Mouse (Mus musculus) heart, postnatal 25 days (tissue): ENCODE measurements around the gene Ppm1g. TPM values are rescaled to one million over a fixed set of nuclear protein-coding genes. Genes with fewer than 3 reads are reported as not detected.
"Not testable (repeated sequence)": the region's sequence is repeated elsewhere in the genome, so short reads cannot be mapped to it uniquely, and the experiment has no call there.

Experiments
- DNase-seq: peaks from one replicate; pipeline ENCODE4 v3.0.0; 2022; ENCODE audit warnings: low spot score
- intact Hi-C: fragments of 180-260 bp; cut with DNase I; formaldehyde crosslinking; loops from one replicate; pipeline ENCODE4 v1.15.1; 2025
- total RNA-seq, 2 experiments: library from RNA; stranded (reverse); gene quantifications; 2 replicates each; pipeline ENCODE4 v1.2.3; 2021

Ppm1g gene
- total RNA-seq, 2 experiments from 2014 or later = 58.5 to 61.7 TPM

DNA sequence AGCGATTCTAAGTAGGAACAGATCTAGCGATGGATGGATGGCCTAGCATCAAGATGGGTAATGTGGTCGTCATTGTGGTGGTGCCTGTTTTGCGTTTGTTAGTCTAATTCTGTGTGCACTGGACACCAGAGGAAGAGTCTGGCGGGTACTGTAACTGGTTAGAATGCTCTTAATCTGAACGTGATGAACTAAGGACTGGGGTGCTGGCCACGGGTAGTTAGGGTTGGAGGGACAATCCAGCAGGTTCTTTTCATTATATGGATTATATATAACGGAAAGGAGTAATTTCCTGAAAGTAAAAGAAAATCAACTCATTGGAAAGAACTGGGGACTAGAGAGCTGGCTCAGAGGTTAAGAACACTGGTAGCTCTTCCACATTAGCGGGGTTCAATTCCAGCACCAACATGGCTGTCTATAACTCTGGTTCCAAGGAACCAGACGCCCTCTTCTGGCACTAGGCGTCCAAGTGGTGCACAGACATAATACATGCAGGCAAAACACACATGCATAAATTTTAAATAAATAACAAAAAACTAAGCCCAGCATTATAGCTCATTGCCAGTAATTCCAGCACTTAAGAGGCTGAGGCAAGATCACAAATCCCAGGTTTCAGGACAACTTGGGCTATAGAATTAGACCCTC lies 938 bp upstream of the Ppm1g start:
- intact Hi-C loops = loop anchor here (2.0 to 5.0 kb wide), 2 partner anchors 19 to 66 kb away; partner anchors contain the start of genes Gm9970 and Nrbp1
- no peak for DNase-seq

DNA sequence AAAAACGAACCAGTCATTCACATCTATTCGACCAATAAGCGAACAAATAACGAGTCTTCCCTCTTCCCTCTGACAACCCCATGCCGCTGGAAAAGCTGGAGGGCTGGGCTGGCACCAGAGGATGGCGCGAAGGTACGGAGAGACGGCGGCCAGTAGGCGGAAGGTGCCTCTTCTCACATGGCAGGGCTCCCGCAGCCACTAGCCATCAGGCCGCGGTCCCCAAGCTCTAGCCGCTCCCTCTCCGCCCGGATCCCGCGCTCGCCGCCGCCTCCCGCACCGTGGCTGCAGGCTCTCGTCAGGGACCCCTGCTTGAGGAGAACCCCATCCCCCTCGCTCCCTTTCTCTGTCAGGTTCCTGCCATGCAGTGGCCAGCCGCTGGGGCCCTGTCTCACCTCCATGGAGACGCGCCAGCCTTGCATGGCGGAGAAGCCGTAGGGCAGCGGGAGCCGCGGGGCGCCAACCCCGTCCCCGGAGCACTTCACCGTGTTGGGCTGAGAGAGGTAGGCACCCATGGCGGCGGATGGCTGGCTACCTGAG lies 508 bp downstream of the Ppm1g start:
- intact Hi-C loops = loop anchor here (2.0 to 5.0 kb wide), 4 partner anchors 17 to 107 kb away; partner anchors contain the start of genes Gm9970, Nrbp1 and Zfp513
- DNase-seq = no peak

DNA sequence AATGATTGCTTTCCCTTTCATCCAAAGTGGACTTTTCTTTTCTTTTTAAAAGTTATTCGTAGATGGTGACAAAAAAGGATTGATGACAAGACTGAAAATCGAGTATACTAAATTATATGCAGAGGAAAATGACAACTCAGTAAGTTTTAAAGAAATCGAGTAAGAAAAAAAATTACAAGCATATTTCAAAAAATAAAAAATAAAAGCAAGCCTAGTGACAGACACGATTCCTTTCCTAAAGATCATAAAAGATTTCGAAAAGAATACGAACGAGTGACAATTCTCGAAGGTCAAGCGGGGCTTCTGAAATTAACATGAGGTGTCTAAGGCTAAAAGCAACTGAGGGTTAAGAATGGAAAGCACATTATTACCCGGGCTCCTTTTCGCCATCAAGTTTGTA lies 1.0 kb downstream of the Ppm1g start:
- intact Hi-C loops = loop anchor here (2.0 to 5.0 kb wide), 2 partner anchors 17 to 108 kb away; partner anchors contain the start of gene Zfp513
- no peak for DNase-seq

- intact Hi-C loops = loop anchor here (2.0 to 5.0 kb wide), 2 partner anchors 16 to 108 kb away; partner anchors contain the start of gene Zfp513
- no peak for DNase-seq
Observed at GRCm38 (mm10) chr5:31219070-31219469, 1.4 kb downstream of the Ppm1g start.

- DNase-seq = no peak
- intact Hi-C loops = loop anchor here (2.0 to 5.0 kb wide), 2 partner anchors 15 to 109 kb away; partner anchors contain the start of gene Zfp513
Observed at GRCm38 (mm10) chr5:31218294-31218693, 2.2 kb downstream of the Ppm1g start.

DNA sequence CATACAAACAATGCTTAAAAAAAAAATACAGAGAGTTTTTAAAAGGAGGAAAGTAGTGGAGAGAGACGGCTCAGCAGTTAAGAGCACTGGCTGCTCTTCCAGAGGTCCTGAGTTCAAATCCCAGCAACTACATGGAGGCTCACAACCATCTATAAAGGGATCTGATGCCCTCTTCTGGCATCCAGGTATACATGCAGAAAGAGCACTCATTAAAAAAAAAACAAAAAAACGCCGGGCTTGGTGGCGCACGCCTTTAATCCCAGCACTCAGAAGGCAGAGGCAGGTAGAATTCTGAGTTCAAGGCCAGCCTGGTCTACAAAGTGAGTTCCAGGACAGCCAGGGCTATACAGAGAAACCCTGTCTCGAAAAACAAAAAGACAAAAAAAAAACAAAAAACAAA lies 3.9 kb downstream of the Ppm1g start:
- not testable (repeated sequence) for DNase-seq
- intact Hi-C loops = loop anchor here (5.0 kb wide), 1 partner anchor 111 kb away; no protein-coding TSS in a partner anchor

DNA sequence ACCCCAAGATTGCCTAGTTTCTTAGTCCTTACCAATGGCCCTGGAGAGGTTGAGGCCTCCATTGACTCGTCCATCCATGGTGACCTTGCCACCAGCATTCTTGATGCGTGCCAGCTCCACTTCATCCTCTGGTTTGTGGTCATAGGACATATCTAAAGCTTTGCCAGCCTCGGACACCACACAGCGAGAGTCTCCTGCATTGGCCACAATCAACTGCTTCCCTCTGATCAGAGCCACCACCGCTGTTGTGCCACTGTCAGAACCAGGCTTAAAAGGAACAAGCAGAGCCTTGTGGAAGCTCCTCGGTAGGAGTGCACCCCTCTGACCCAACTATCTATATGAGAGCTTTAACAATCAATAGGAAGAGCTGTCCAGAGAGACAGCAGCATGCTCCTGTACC lies 16.1 kb downstream of the Ppm1g start:
- intact Hi-C loops = no loop called here
- DNase-seq = no peak

DNA sequence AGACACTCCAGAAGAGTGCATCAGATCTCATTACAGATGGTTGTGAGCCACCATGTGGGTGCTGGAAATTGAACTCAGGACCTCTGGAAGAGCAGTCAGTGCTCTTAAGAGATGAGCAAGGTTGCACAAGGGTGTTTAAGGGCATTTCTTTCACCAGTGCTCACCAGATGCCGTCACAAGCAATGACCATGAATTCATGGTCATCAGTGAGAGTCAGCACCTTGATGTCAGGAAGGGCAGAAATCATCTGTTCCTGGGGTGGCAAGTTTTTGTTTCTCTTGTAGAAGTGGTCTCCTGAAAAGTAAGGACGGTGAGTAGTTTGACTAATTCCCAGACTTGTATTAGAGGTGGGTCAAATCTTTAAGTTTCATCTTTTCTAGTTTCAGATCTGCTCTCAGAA lies 16.6 kb downstream of the Ppm1g start:
- intact Hi-C loops = loop anchor here (2.0 kb wide), 1 partner anchor 15 kb away; no protein-coding TSS in a partner anchor

DNA sequence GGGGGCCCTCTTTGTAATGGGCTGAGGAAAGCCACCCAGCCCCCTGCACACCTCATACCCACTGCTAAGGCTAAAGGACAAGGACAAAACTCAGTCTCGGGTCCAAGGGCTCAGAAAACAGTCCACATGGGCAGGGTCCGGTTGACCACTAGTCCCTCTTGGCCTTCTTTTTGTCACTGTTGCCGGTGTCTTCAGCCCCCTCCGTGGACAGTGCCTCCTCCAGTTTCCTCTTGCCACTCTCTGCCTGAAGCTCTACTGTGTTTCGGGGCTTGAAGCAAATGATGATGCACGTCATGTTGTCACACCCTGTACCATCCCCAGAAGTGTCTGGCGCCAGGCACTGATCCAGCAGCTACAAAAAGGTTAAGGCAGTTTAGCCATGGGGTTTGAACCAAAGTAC lies 17.6 kb downstream of the Ppm1g start:
- no peak for DNase-seq
- intact Hi-C loops = loop anchor here (2.0 kb wide), 1 partner anchor 16 kb away; no protein-coding TSS in a partner anchor

More for the DNA sequence above, 16.6 kb downstream of the Ppm1g start:
- no peak for DNase-seq

- peak; percentile 97 for DNase-seq
- intact Hi-C loops = loop anchor here (1.0 to 2.0 kb wide), 2 partner anchors 9 to 17 kb away; partner anchors contain the start of genes Eif2b4 and Snx17
Observed at GRCm38 (mm10) chr5:31201742-31202590, 18.5 kb downstream of the Ppm1g start, which contains the start of gene Zfp513. Gene Zfp513 (minus strand): TSS chr5:31202303.

DNA sequence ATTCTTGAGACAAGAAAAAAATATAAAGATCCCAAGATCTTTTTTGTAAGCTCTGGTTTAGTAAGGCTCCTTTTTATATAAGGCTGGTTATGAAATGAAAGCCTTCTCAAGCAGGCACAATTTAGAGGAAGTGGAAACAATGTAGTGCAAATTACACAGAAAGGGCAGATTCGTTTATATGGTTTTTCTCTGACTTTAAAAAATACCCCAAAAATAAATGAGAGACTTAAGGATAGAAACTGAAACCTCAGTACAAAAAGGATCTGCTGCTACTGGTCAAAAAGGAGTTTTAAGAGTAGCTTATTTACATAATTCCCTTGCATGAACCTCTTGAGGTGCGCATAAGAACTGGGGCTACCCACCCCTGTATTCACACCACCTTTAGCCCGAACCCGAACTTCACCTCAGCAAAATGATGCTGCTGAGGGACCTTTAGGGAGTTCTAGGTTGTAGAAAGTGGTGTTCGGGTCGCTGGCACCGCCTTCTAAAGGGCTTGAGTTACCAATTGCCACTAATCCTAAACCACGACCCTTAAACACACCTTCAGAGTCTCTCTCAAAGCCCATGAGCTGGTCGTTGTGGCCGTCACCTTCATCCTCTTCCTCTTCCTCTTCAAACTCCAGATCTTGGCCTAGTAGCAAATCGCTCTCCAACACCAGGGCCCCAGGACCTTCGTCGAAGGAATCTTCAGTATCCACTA lies 19.3 kb downstream of the Ppm1g start:
- intact Hi-C loops = loop anchor here (1.0 kb wide), 1 partner anchor 8 kb away; the partner anchor contains the start of genes Eif2b4 and Snx17
- no peak for DNase-seq

DNA sequence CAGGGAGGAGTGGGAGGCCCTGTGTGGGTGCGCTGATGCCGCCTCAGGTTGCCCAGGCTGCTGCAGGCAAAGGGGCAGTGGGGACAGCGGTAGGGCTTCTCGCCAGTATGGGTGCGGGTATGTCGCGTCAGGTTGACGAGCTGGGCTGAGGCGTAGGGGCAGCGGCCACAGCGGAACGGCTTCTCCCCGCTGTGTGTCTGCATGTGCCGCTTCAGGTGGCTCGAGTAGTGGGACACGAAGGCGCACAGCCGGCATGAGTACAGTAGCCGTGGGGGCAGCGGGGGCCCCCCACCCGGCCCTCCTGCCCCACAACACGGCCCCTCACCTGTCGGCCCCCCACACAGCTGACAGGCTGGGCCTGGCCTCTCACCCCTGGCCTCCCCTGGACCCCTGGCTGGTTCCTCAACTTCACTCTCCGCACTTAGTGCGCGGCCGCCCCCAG lies 20.1 kb downstream of the Ppm1g start:
- no peak for DNase-seq
- intact Hi-C loops = no loop called here

- intact Hi-C loops = no loop called here
- DNase-seq = no peak
Observed at GRCm38 (mm10) chr5:31199893-31200292, 20.6 kb downstream of the Ppm1g start.

DNA sequence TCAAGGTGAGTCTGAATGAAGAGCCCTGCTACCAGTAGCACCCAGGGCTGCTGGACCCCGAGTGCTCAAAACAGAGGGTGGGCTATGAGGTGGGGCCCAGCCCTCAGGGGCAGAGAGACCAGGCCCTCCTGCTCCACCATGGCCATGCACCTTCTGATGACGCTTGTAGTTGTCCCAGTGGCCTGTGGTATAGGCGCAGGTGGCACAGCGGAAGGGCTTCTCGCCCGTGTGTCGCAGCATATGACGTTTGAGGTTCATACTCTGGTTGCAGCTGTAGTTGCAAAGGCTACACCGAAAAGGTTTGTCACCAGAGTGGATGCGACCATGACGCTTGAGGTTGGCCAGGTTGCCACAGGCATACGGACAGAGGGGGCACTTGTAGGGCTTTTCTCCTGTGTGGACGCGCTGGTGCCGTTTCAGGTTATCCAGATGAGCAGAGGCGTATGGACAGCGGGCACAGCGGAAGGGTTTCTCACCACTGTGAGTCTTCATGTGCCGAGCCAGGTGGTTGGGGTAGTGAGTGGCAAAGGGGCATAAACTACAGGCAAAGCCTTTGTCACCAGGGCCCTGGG lies 21.1 kb downstream of the Ppm1g start:
- intact Hi-C loops = no loop called here
- no peak for DNase-seq

DNA sequence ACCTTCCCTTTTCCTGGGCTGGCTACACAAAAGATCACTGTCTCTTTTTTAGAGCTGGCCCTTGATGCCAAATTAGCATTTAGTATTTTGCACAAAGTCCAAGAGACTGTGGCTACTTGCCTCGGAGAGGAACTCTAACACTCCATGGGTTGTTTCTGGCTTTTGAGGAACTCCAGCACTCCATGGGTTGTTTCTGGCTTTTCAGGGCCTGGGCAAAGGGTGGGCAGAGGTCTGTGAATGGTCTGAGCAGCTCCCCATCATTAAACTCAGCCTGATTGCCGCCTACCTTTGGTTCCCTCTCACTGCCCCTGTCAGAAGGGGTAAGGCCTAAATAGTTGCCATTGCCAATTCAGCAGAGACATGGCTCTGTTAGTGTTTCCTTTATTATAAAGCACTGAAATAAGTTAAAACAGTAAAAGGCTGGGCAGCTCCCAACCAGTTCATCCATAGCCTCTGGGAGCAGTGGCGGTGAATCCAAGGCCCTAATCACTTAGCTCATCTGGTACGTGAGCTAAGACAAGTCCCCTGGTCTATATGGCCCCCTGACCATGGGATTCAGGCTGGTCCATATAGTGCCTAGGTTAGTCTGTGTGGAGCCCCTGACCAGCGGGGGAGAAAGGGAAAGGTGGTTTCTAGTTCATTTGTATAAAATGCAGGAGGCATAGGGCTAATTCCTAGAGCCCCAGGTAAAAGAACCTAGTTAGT lies 21.7 kb downstream of the Ppm1g start:
- no peak for DNase-seq
- intact Hi-C loops = no loop called here

GRCm38 (mm10) chr5:31198170-31198569 lies 22.3 kb downstream of the Ppm1g start:
- no peak for DNase-seq
- intact Hi-C loops = no loop called here

DNA sequence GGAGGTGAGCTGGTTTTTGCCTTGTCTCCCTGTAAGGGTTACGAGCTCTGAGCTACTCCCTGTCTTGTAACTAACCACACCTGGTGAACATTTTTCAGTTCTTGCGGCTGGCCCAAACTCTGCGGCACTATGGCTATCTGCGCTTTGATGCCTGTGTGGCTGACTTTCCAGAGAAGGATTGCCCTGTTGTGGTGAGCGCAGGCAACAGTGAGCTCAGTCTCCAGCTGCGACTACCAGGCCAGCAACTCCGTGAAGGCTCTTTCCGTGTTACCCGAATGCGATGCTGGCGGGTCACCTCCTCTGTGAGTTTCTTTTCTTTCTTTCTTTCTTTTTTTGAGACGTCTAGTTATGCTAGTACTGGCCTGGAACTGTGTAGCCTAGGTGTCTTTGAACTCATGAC lies 23.4 kb downstream of the Ppm1g start:
- no peak for DNase-seq
- intact Hi-C loops = no loop called here

- no peak for DNase-seq
- intact Hi-C loops = no loop called here
Observed at GRCm38 (mm10) chr5:31196207-31196606, 24.3 kb downstream of the Ppm1g start.

DNA sequence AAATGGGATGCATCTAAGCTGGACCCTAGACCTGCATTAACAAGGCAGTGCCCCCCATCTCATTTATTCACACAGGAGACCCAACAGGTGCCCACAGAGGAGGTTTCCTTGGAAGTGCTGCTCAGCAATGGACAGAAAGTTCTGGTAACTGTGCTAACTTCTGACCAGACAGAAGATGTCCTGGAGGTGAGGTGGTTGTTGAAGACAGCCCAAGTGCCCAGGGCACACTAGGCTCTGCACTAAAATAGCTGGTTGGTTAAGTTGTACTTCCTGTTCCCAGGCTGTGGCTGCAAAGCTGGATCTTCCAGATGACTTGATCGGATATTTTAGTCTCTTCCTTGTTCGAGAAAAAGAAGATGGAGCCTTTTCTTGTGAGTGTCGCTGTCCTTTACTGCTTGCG lies 24.8 kb downstream of the Ppm1g start:
- no peak for DNase-seq
- intact Hi-C loops = no loop called here
